Mouse (Mus musculus): Measurements from ENCODE around the gene Prkar2a.

DNA sequence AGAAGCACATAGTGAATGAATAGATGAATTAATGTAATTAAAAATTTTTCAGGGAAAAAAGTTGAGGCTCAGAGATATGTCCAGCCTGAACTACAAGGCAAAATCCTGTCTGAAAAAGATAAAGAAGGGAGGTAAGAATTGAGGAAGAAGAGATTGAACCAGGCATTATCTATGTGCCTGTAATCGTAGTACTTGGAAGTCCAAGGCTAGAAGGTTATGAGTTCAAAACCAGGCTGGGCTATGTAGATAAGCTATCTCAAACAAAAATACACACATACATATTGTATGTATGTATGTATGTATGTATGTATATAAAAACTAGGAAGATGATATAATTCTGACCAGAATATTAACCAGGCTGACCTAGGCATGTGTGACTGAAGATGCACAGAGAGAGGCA, 103.2 kb downstream of the Prkar2a start:
- no peak for TF ChIP-seq ZC3H11A (IDR thresholded peaks at IDR 0.05; ENCODE audit: borderline replicate concordance, low read depth, low read length)
- no peak for TF ChIP-seq HCFC1 (IDR thresholded peaks at IDR 0.05; ENCODE audit: borderline replicate concordance, insufficient read depth, low read length)
- no peak for TF ChIP-seq ZNF384 (IDR thresholded peaks at IDR 0.05; ENCODE audit: low read depth, low read length)
- TF ChIP-seq CHD2 (IDR thresholded peaks at IDR 0.05; ENCODE audit: low read depth, low read length): no peak
- no peak for TF ChIP-seq MAFK (IDR thresholded peaks at IDR 0.05; ENCODE audit: insufficient read depth, low read depth, low read length)

Data from ES-E14 (cell line).